Mouse (Mus musculus) olfactory bulb, adult 2 months (tissue): ENCODE data around the gene Smim23.

Experiments used
- CTCF ChIP-seq: fragments of 200-500 bp; IDR thresholded peaks from 2 replicates; pipeline ENCODE4 v1.5.1; 2012; ENCODE audit warnings: low read depth, mild to moderate bottlenecking, low read length, moderate library complexity; ENCODE audit not compliant: insufficient read depth
- POLR2A ChIP-seq: fragments of 200-500 bp; IDR thresholded peaks from 2 replicates; pipeline ENCODE4 v1.6.1; 2012; ENCODE audit warnings: mild to moderate bottlenecking, low read depth, low read length, moderate library complexity; ENCODE audit not compliant: insufficient read depth

GRCm38 (mm10) chr11:32801715-32802114, 22.7 kb downstream of the Smim23 start:
- TF ChIP-seq CTCF (no peak), POLR2A (no peak)
